Mouse (Mus musculus) stomach, postnatal 0 days (tissue): Measurements from ENCODE around the gene Smim17.

ENCODE experiments used
- CTCF ChIP-seq: IDR thresholded peaks from 2 replicates; pipeline ENCODE4 v1.5.1; 2016; ENCODE audit warnings: antibody characterized with exemption, low read depth, mild to moderate bottlenecking, moderate library complexity
- EP300 ChIP-seq: optimal IDR thresholded peaks from 2 replicates; pipeline ENCODE3; 2016; ENCODE audit warnings: antibody characterized with exemption

- TF ChIP-seq CTCF (no peak), EP300 (no peak)
Measured at GRCm38 (mm10) chr7:6386995-6387394, 11.5 kb upstream of the Smim17 start.
